Mouse (Mus musculus): Measurements from ENCODE around the gene Kif14. TPM values are rescaled to one million over a fixed set of nuclear protein-coding genes. Genes with fewer than 3 reads are reported as not detected.
"Not testable (repeated sequence)": the region's sequence is repeated elsewhere in the genome, so short reads cannot be mapped to it uniquely, and the experiment has no call there.

The Kif14 gene
- polyA plus RNA-seq, 1 experiment = 2.2 TPM

- H3K36me3 ChIP-seq (ENCODE audit: control insufficient read depth, insufficient read depth, low read length) = no peaks in the 10 kb centered on the region; the same call in 1 of the 2 replicates
- TF ChIP-seq CTCF (IDR thresholded peaks at IDR 0.05; ENCODE audit: control insufficient read depth, insufficient read depth, insufficient replicate concordance, low read depth, low read length) (no peak), POLR2A (IDR thresholded peaks at IDR 0.05; ENCODE audit: control insufficient read depth, low read depth, low read length) (no peak)
- H3K4me3 ChIP-seq (ENCODE audit: control insufficient read depth, low read depth, low read length) = no peak overlapping the region
- no peak overlapping the region for H3K27ac ChIP-seq (ENCODE audit: control insufficient read depth, insufficient read depth, low read depth, low read length)
- H3K4me1 ChIP-seq (ENCODE audit: control insufficient read depth, insufficient read depth, low read length) = no peaks in the 10 kb centered on the region
- no peaks in the 10 kb centered on the region for H3K27me3 ChIP-seq (ENCODE audit: control insufficient read depth, insufficient read depth, low read length)
Observed at GRCm38 (mm10) chr1:136492232-136492631, 26.1 kb downstream of the Kif14 start.

GRCm38 (mm10) chr1:136499317-136499716, 33.2 kb downstream of the Kif14 start:
- no peaks in the 10 kb centered on the region for H3K36me3 ChIP-seq (ENCODE audit: control insufficient read depth, insufficient read depth, low read length)
- no peak for TF ChIP-seq POLR2A (IDR thresholded peaks at IDR 0.05; ENCODE audit: control insufficient read depth, low read depth, low read length)

GRCm38 (mm10) chr1:136502936-136503335, 36.8 kb downstream of the Kif14 start:
- no peaks in the 10 kb centered on the region for H3K27me3 ChIP-seq (ENCODE audit: control insufficient read depth, insufficient read depth, low read length)
- no peak overlapping the region for H3K27ac ChIP-seq (ENCODE audit: control insufficient read depth, insufficient read depth, low read depth, low read length)
- no peaks in the 10 kb centered on the region for H3K36me3 ChIP-seq (ENCODE audit: control insufficient read depth, insufficient read depth, low read length)
- no peaks in the 10 kb centered on the region for H3K4me1 ChIP-seq (ENCODE audit: control insufficient read depth, insufficient read depth, low read length)
- H3K4me3 ChIP-seq (ENCODE audit: control insufficient read depth, low read depth, low read length) = no peak overlapping the region
- no peak for TF ChIP-seq POLR2A (IDR thresholded peaks at IDR 0.05; ENCODE audit: control insufficient read depth, low read depth, low read length)
- peak; percentile 24; the same call in 1 of the 2 replicates for TF ChIP-seq CTCF (IDR thresholded peaks at IDR 0.05; ENCODE audit: control insufficient read depth, insufficient read depth, insufficient replicate concordance, low read depth, low read length)

More at GRCm38 (mm10) chr1:136499317-136499716, 33.2 kb downstream of the Kif14 start:
- Histone ChIP-seq H3K4me3 (ENCODE audit: control insufficient read depth, low read depth, low read length) (no peak overlapping the region), H3K4me1 (ENCODE audit: control insufficient read depth, insufficient read depth, low read length) (no peaks in the 10 kb centered on the region), H3K27ac (ENCODE audit: control insufficient read depth, insufficient read depth, low read depth, low read length) (no peak overlapping the region), H3K27me3 (ENCODE audit: control insufficient read depth, insufficient read depth, low read length) (no peaks in the 10 kb centered on the region)

- not testable (repeated sequence) for H3K27me3 ChIP-seq (ENCODE audit: control insufficient read depth, insufficient read depth, low read length); H3K4me1 ChIP-seq (ENCODE audit: control insufficient read depth, insufficient read depth, low read length); H3K4me3 ChIP-seq (ENCODE audit: control insufficient read depth, low read depth, low read length); H3K36me3 ChIP-seq (ENCODE audit: control insufficient read depth, insufficient read depth, low read length); H3K27ac ChIP-seq (ENCODE audit: control insufficient read depth, insufficient read depth, low read depth, low read length)
Observed at GRCm38 (mm10) chr1:136506255-136506654, 40.1 kb downstream of the Kif14 start.

- no peak overlapping the region for H3K27ac ChIP-seq (ENCODE audit: control insufficient read depth, insufficient read depth, low read depth, low read length)
- no peaks in the 10 kb centered on the region for H3K27me3 ChIP-seq (ENCODE audit: control insufficient read depth, insufficient read depth, low read length)
- H3K4me3 ChIP-seq (ENCODE audit: control insufficient read depth, low read depth, low read length) = no peak overlapping the region
- TF ChIP-seq CTCF (IDR thresholded peaks at IDR 0.05; ENCODE audit: control insufficient read depth, insufficient read depth, insufficient replicate concordance, low read depth, low read length) (no peak), POLR2A (IDR thresholded peaks at IDR 0.05; ENCODE audit: control insufficient read depth, low read depth, low read length) (no peak)
- no peaks in the 10 kb centered on the region; the same call in 1 of the 2 replicates for H3K4me1 ChIP-seq (ENCODE audit: control insufficient read depth, insufficient read depth, low read length)
- no peaks in the 10 kb centered on the region; the same call in 1 of the 2 replicates for H3K36me3 ChIP-seq (ENCODE audit: control insufficient read depth, insufficient read depth, low read length)
Observed at GRCm38 (mm10) chr1:136512317-136512716, 46.2 kb downstream of the Kif14 start.

GRCm38 (mm10) chr1:136513181-136513580, 47.0 kb downstream of the Kif14 start:
- Histone ChIP-seq H3K4me3 (ENCODE audit: control insufficient read depth, low read depth, low read length) (no peak overlapping the region), H3K27me3 (ENCODE audit: control insufficient read depth, insufficient read depth, low read length) (no peaks in the 10 kb centered on the region), H3K4me1 (ENCODE audit: control insufficient read depth, insufficient read depth, low read length) (no peaks in the 10 kb centered on the region; the same call in 1 of the 2 replicates), H3K27ac (ENCODE audit: control insufficient read depth, insufficient read depth, low read depth, low read length) (peak overlapping the region; percentile 21; the same call in 1 of the 2 replicates), H3K36me3 (ENCODE audit: control insufficient read depth, insufficient read depth, low read length) (no peaks in the 10 kb centered on the region; the same call in 1 of the 2 replicates)
- TF ChIP-seq POLR2A (IDR thresholded peaks at IDR 0.05; ENCODE audit: control insufficient read depth, low read depth, low read length) (no peak), CTCF (IDR thresholded peaks at IDR 0.05; ENCODE audit: control insufficient read depth, insufficient read depth, insufficient replicate concordance, low read depth, low read length) (no peak)

- H3K27me3 ChIP-seq (ENCODE audit: control insufficient read depth, insufficient read depth, low read length) = no peaks in the 10 kb centered on the region
- no peak overlapping the region for H3K4me3 ChIP-seq (ENCODE audit: control insufficient read depth, low read depth, low read length)
- H3K27ac ChIP-seq (ENCODE audit: control insufficient read depth, insufficient read depth, low read depth, low read length) = no peak overlapping the region
- H3K4me1 ChIP-seq (ENCODE audit: control insufficient read depth, insufficient read depth, low read length) = no peaks in the 10 kb centered on the region
- TF ChIP-seq CTCF (IDR thresholded peaks at IDR 0.05; ENCODE audit: control insufficient read depth, insufficient read depth, insufficient replicate concordance, low read depth, low read length) = no peak
- TF ChIP-seq POLR2A (IDR thresholded peaks at IDR 0.05; ENCODE audit: control insufficient read depth, low read depth, low read length) = no peak
- H3K36me3 ChIP-seq (ENCODE audit: control insufficient read depth, insufficient read depth, low read length) = no peaks in the 10 kb centered on the region
Observed at GRCm38 (mm10) chr1:136518699-136519356, 52.7 kb downstream of the Kif14 start.

All from testis, adult 2 months (tissue).